Mouse (Mus musculus): Measurements from ENCODE around the gene Fcor.

Gene Fcor

GRCm38 (mm10) chr8:3674671-3675070 is 2.5 kb upstream of the Fcor start:
- no peak for DNase-seq (ENCODE audit: low spot score)

- DNase-seq (ENCODE audit: low spot score), result no peak
Observed at GRCm38 (mm10) chr8:3670388-3670787, 1.8 kb downstream of the Fcor start.

- DNase-seq (ENCODE audit: low spot score), result no peak
Observed at GRCm38 (mm10) chr8:3665507-3665906, 6.7 kb downstream of the Fcor start, which contains the start of gene Mcemp1. Mcemp1 (plus strand) TSS chr8:3665754.

- no peak for DNase-seq (ENCODE audit: low spot score)
Observed at GRCm38 (mm10) chr8:3664405-3664804, 7.8 kb downstream of the Fcor start.

- DNase-seq (ENCODE audit: low spot score), result no peak
Observed at GRCm38 (mm10) chr8:3660889-3661288, 11.3 kb downstream of the Fcor start.

GRCm38 (mm10) chr8:3656725-3657381 is 15.3 kb downstream of the Fcor start:
- no peak for DNase-seq (ENCODE audit: low spot score)

- no peak for DNase-seq (ENCODE audit: low spot score)
Observed at GRCm38 (mm10) chr8:3655526-3655925, 16.6 kb downstream of the Fcor start, which contains the start of gene Retn. Retn (plus strand) TSS chr8:3655770.

- no peak for DNase-seq (ENCODE audit: low spot score)
Observed at GRCm38 (mm10) chr8:3654726-3655508, 17.2 kb downstream of the Fcor start.

- DNase-seq (ENCODE audit: low spot score), result no peak
Observed at GRCm38 (mm10) chr8:3652845-3653244, 19.3 kb downstream of the Fcor start.

- no peak for DNase-seq (ENCODE audit: low spot score)
Observed at GRCm38 (mm10) chr8:3648990-3649389, 23.2 kb downstream of the Fcor start.

- DNase-seq (ENCODE audit: low spot score), result no peak
Observed at GRCm38 (mm10) chr8:3648268-3648667, 23.9 kb downstream of the Fcor start.

- no peak for DNase-seq (ENCODE audit: low spot score)
Observed at GRCm38 (mm10) chr8:3647561-3647960, 24.6 kb downstream of the Fcor start.

- no peak for DNase-seq (ENCODE audit: low spot score)
Observed at GRCm38 (mm10) chr8:3646824-3647531, 25.2 kb downstream of the Fcor start.

- DNase-seq (ENCODE audit: low spot score), result no peak
Observed at GRCm38 (mm10) chr8:3645804-3646203, 26.4 kb downstream of the Fcor start.

- no peak for DNase-seq (ENCODE audit: low spot score)
Observed at GRCm38 (mm10) chr8:3631478-3631875, 40.7 kb downstream of the Fcor start.

- peak; percentile 81 for DNase-seq (ENCODE audit: low spot score)
Observed at GRCm38 (mm10) chr8:3630647-3631477, 41.3 kb downstream of the Fcor start, which contains the start of gene Stxbp2. Stxbp2 (plus strand) TSS chr8:3630955.

GRCm38 (mm10) chr8:3628014-3628413 is 44.1 kb downstream of the Fcor start:
- no peak for DNase-seq (ENCODE audit: low spot score)

- no peak for DNase-seq (ENCODE audit: low spot score)
Observed at GRCm38 (mm10) chr8:3626971-3627370, 45.2 kb downstream of the Fcor start.

GRCm38 (mm10) chr8:3625445-3625844 is 46.7 kb downstream of the Fcor start, which contains the start of gene Pcp2:
Pcp2 (minus strand) TSS chr8:3625545.
- no peak for DNase-seq (ENCODE audit: low spot score)

GRCm38 (mm10) chr8:3622119-3622518 is 50.0 kb downstream of the Fcor start:
- no peak for DNase-seq (ENCODE audit: low spot score)

GRCm38 (mm10) chr8:3621199-3621970 is 50.8 kb downstream of the Fcor start, which contains the start of the genes Xab2 and Pet100:
Xab2 (minus strand) TSS chr8:3621316.
Pet100 (plus strand) TSS chr8:3621548.
- peak; percentile 98 for DNase-seq (ENCODE audit: low spot score)
